In genomic region chr12:79007126-79007753, GRCm38 (mm10) we compare ENCODE assay signal across 8 mouse cellular contexts. TPM values are rescaled to one million over a fixed set of nuclear protein-coding genes. Genes with fewer than 3 reads are reported as not detected.
A peak's percentile ranks its signal among the peaks of the same experiment; 100 is the strongest.
DNase-seq lines count a peak whose midpoint lies in the region; ATAC-seq and TF ChIP-seq lines count a peak whose summit lies in the region.

Gene Tmem229b, minus strand, starts transcription at chr12:79007627.

- H3K27me3 ChIP-seq in embryonic facial prominence, embryonic 11.5 days (ENCODE audit: control insufficient read depth, insufficient read depth, low read length), result peaks cover 11% of the 10 kb centered on the region
- H3K27me3 ChIP-seq in heart, embryonic 13.5 days (replicated peaks), result peaks cover 42% of the 10 kb centered on the region
- H3K27me3 ChIP-seq in liver, embryonic 16.5 days (ENCODE audit: control insufficient read depth, insufficient read depth, low read depth, low read length), result peaks cover 21% of the 10 kb centered on the region
- 0 out of 2 replicates have a peak, but pooled peaks cover 2% of the 10 kb centered on the region for H3K27me3 ChIP-seq in neural tube, embryonic 11.5 days (ENCODE audit: control insufficient read depth, insufficient read depth, low read length)
- no peaks in the 10 kb centered on the region; the same call in 1 of the 2 replicates for H3K27me3 ChIP-seq in thymus, adult 2 months (ENCODE audit: control insufficient read depth, insufficient read depth, low read length)

- no peak within 1 kb of the TSS for H3K27ac ChIP-seq in embryonic facial prominence, embryonic 11.5 days (replicated peaks; ENCODE audit: low read depth, low read length)
- H3K27ac ChIP-seq in heart, embryonic 13.5 days (replicated peaks), result no peak within 1 kb of the TSS
- H3K27ac ChIP-seq in liver, embryonic 16.5 days (ENCODE audit: low read length), result no peak within 1 kb of the TSS
- peak within 1 kb of the TSS; percentile 67; the same call in 1 of the 2 replicates for H3K27ac ChIP-seq in neural tube, embryonic 11.5 days (ENCODE audit: low read depth, low read length)
- no peak within 1 kb of the TSS for H3K27ac ChIP-seq in thymus, adult 2 months (ENCODE audit: control insufficient read depth, insufficient read depth, low read length)

- no peak; the same call in 1 of the 2 replicates for TF ChIP-seq CTCF in thymus, adult 2 months (IDR thresholded peaks at IDR 0.05; ENCODE audit: borderline replicate concordance, control insufficient read depth, extremely low read depth, insufficient read depth, low read length, poor library complexity)

- WGBS in embryonic facial prominence, embryonic 11.5 days, result 1% methylated on average over 26 of the region's 49 CpGs
- 4% methylated on average over 45 of the region's 49 CpGs for WGBS in heart, embryonic 13.5 days
- 2% methylated on average over 42 of the region's 49 CpGs for WGBS in liver, embryonic 16.5 days (ENCODE audit: insufficient replicate concordance)
- 2% methylated on average over 45 of the region's 49 CpGs for WGBS in neural tube, embryonic 11.5 days
- 6% methylated on average over 49 of the region's 49 CpGs for WGBS in thymus, adult 2 months

- H3K4me1 ChIP-seq in embryonic facial prominence, embryonic 11.5 days (ENCODE audit: control insufficient read depth, insufficient read depth, low read length), result no peaks in the 10 kb centered on the region
- H3K4me1 ChIP-seq in heart, embryonic 13.5 days, result peaks cover 19% of the 10 kb centered on the region
- H3K4me1 ChIP-seq in liver, embryonic 16.5 days (ENCODE audit: control insufficient read depth, low read depth, low read length), result peaks cover 8% of the 10 kb centered on the region; the same call in 1 of the 2 replicates
- H3K4me1 ChIP-seq in neural tube, embryonic 11.5 days (ENCODE audit: control insufficient read depth, insufficient read depth, low read length), result no peaks in the 10 kb centered on the region
- H3K4me1 ChIP-seq in thymus, adult 2 months (replicated peaks; ENCODE audit: control insufficient read depth, insufficient read depth, low read length), result peaks cover 11% of the 10 kb centered on the region

- H3K36me3 ChIP-seq in embryonic facial prominence, embryonic 11.5 days (replicated peaks; ENCODE audit: control insufficient read depth, insufficient read depth, low read depth, low read length), result no peaks in the 10 kb centered on the region
- no peaks in the 10 kb centered on the region for H3K36me3 ChIP-seq in heart, embryonic 13.5 days
- no peaks in the 10 kb centered on the region for H3K36me3 ChIP-seq in liver, embryonic 16.5 days (ENCODE audit: control insufficient read depth, insufficient read depth)
- H3K36me3 ChIP-seq in neural tube, embryonic 11.5 days (ENCODE audit: control insufficient read depth, insufficient read depth, low read length), result no peaks in the 10 kb centered on the region
- no peaks in the 10 kb centered on the region for H3K36me3 ChIP-seq in thymus, adult 2 months (ENCODE audit: control insufficient read depth, insufficient read depth, low read length)

- TF ChIP-seq POLR2A in thymus, adult 2 months (IDR thresholded peaks at IDR 0.05; ENCODE audit: control insufficient read depth, extremely low read depth, insufficient read depth, low read length, poor library complexity), result no peak

- H3K9me3 ChIP-seq in embryonic facial prominence, embryonic 11.5 days (replicated peaks; ENCODE audit: control insufficient read depth, low read length), result no peaks in the 10 kb centered on the region
- H3K9me3 ChIP-seq in heart, embryonic 13.5 days, result no peaks in the 10 kb centered on the region
- H3K9me3 ChIP-seq in liver, embryonic 16.5 days (replicated peaks; ENCODE audit: control insufficient read depth, low read length), result no peaks in the 10 kb centered on the region
- no peaks in the 10 kb centered on the region for H3K9me3 ChIP-seq in neural tube, embryonic 11.5 days (ENCODE audit: control insufficient read depth, low read length)

- peak within 1 kb of the TSS; percentile 89 for H3K4me3 ChIP-seq in embryonic facial prominence, embryonic 11.5 days (ENCODE audit: low read depth, low read length)
- H3K4me3 ChIP-seq in heart, embryonic 13.5 days, result peak within 1 kb of the TSS; percentile 97
- peak within 1 kb of the TSS; percentile 77 for H3K4me3 ChIP-seq in liver, embryonic 16.5 days (ENCODE audit: low read depth, low read length)
- H3K4me3 ChIP-seq in neural tube, embryonic 11.5 days (ENCODE audit: low read depth, low read length), result peak within 1 kb of the TSS; percentile 90
- H3K4me3 ChIP-seq in thymus, adult 2 months (ENCODE audit: control insufficient read depth, insufficient read depth, low read length), result peak within 1 kb of the TSS; percentile 99

- peak within 1 kb of the TSS; percentile 97 for H3K4me2 ChIP-seq in embryonic facial prominence, embryonic 11.5 days (ENCODE audit: low read depth, low read length)
- H3K4me2 ChIP-seq in heart, embryonic 13.5 days, result peak within 1 kb of the TSS; percentile 95
- H3K4me2 ChIP-seq in liver, embryonic 16.5 days (ENCODE audit: low read depth, low read length), result peak within 1 kb of the TSS; percentile 76
- peak within 1 kb of the TSS; percentile 74 for H3K4me2 ChIP-seq in neural tube, embryonic 11.5 days (ENCODE audit: low read depth)

- peak within 1 kb of the TSS; percentile 67 for H3K9ac ChIP-seq in embryonic facial prominence, embryonic 11.5 days (replicated peaks; ENCODE audit: low read length)
- peak within 1 kb of the TSS; percentile 89 for H3K9ac ChIP-seq in heart, embryonic 13.5 days
- peak within 1 kb of the TSS; percentile 72 for H3K9ac ChIP-seq in liver, embryonic 16.5 days (ENCODE audit: low read depth, low read length)
- H3K9ac ChIP-seq in neural tube, embryonic 11.5 days (ENCODE audit: low read length), result peak within 1 kb of the TSS; percentile 75

- peak; percentile 58 to 59 for DNase-seq in B cell, adult 2 months
- peak; percentile 24 for DNase-seq in adrenal gland, adult 8-10 months
- DNase-seq in embryonic facial prominence, embryonic 11.5 days (ENCODE audit: low spot score), result peak; percentile 74
- peak; percentile 62 for DNase-seq in kidney, postnatal 14 days
- peak; percentile 74 for DNase-seq in neural tube, embryonic 11.5 days (ENCODE audit: low spot score)
- peak; percentile 57 for DNase-seq in thymus, adult 2 months

- peak; percentile 90; the same call in 1 of the 2 replicates for ATAC-seq in embryonic facial prominence, embryonic 11.5 days (replicated peaks; ENCODE audit: insufficient number of reproducible peaks, low FRiP score, low TSS enrichment, low read depth)
- peak; percentile 68; the same call in 1 of the 2 replicates for ATAC-seq in heart, embryonic 13.5 days (ENCODE audit: extremely low read depth, insufficient number of reproducible peaks, low FRiP score, low TSS enrichment)
- no peak for ATAC-seq in liver, embryonic 16.5 days (ENCODE audit: low read depth)
- ATAC-seq in neural tube, embryonic 11.5 days (ENCODE audit: insufficient read depth, low FRiP score, low TSS enrichment), result peak; percentile 90

RNA-seq across cellular contexts. Expression of gene Tmem229b, which starts in this region (rescaled TPM):
- total RNA-seq in adrenal gland, adult 8-10 months (2022), result 10 to 100 TPM in 2 of 4 experiments, 1 to 10 TPM in 2; 6.8 to 19.5 (median 11.7) TPM
- polyA plus RNA-seq in embryonic facial prominence, embryonic 11.5 days (2014; fragmentation: Nextera tagmentation; extraction: Ambion mirVana), result 3.5 and 3.9 TPM in 2 replicates
- polyA plus RNA-seq in heart, embryonic 13.5 days (2015; fragmentation: Nextera tagmentation; extraction: Ambion mirVana), result 2.6 TPM in 2 replicates
- polyA plus RNA-seq in liver, embryonic 16.5 days (2015; fragmentation: Nextera tagmentation; extraction: Ambion mirVana), result 2.3 and 3.7 TPM in 2 replicates
- polyA plus RNA-seq in neural tube, embryonic 11.5 days (2014; fragmentation: Nextera tagmentation; extraction: Ambion mirVana), result 10.5 and 11.6 TPM in 2 replicates
- polyA plus RNA-seq in thymus, adult 2 months (2012; rRNA removed), result 82.4 and 82.7 TPM in 2 replicates

Comparison
In these comparisons a context has a peak if more than half of its experiments do, and no peak if none do; other contexts are left out.
1. DNase-seq: peak in every context shown above with its lines; median percentile 74 in embryonic facial prominence, embryonic 11.5 days; 74 in neural tube, embryonic 11.5 days; 62 in kidney, postnatal 14 days; 58 in B cell, adult 2 months; 57 in thymus, adult 2 months; 24 in adrenal gland, adult 8-10 months.